Mouse (Mus musculus) olfactory bulb, adult 2 months (tissue): ENCODE results near the gene Gstp2. TPM values are rescaled to one million over a fixed set of nuclear protein-coding genes. Genes with fewer than 3 reads are reported as not detected.
A peak's percentile ranks its signal among the peaks of the same experiment; 100 is the strongest.

Source experiments
- H3K27ac ChIP-seq: fragments of 200-500 bp; 2 replicates; pipeline ENCODE4 v1.5.1; 2012; ENCODE audit warnings: low read depth, low read length; ENCODE audit not compliant: insufficient read depth
- H3K4me1 ChIP-seq: fragments of 200-500 bp; 2 replicates; pipeline ENCODE4 v1.6.1; 2012; ENCODE audit warnings: low read length; ENCODE audit not compliant: control insufficient read depth, insufficient read depth
- H3K4me3 ChIP-seq: fragments of 200-500 bp; 2 replicates; pipeline ENCODE4 v1.5.1; 2012; ENCODE audit warnings: mild to moderate bottlenecking, low read depth, low read length, moderate library complexity; ENCODE audit not compliant: insufficient read depth
- CTCF ChIP-seq: fragments of 200-500 bp; IDR thresholded peaks from 2 replicates; pipeline ENCODE4 v1.5.1; 2012; ENCODE audit warnings: low read depth, mild to moderate bottlenecking, low read length, moderate library complexity; ENCODE audit not compliant: insufficient read depth
- POLR2A ChIP-seq: fragments of 200-500 bp; IDR thresholded peaks from 2 replicates; pipeline ENCODE4 v1.6.1; 2012; ENCODE audit warnings: mild to moderate bottlenecking, low read depth, low read length, moderate library complexity; ENCODE audit not compliant: insufficient read depth
- WGBS: fragments of 180-500 bp; shearing (Covaris S2); methylation state at CpG from one replicate; pipeline ENCODE4 v1.1.7; 2018; 5-methylcytosine and 5-hydroxymethylcytosine counted together
- polyA plus RNA-seq: library from polyadenylated mRNA; stranded (reverse); fragments of >200 nt; gene quantifications from 2 replicates; pipeline ENCODE4 v1.2.4, GENCODE M21; 2012; ENCODE audit warnings: low replicate concordance; ENCODE audit not compliant: missing spikeins, insufficient read depth, insufficient read length

Gstp2 gene
- polyA plus RNA-seq = not detected in 2 replicates

DNA sequence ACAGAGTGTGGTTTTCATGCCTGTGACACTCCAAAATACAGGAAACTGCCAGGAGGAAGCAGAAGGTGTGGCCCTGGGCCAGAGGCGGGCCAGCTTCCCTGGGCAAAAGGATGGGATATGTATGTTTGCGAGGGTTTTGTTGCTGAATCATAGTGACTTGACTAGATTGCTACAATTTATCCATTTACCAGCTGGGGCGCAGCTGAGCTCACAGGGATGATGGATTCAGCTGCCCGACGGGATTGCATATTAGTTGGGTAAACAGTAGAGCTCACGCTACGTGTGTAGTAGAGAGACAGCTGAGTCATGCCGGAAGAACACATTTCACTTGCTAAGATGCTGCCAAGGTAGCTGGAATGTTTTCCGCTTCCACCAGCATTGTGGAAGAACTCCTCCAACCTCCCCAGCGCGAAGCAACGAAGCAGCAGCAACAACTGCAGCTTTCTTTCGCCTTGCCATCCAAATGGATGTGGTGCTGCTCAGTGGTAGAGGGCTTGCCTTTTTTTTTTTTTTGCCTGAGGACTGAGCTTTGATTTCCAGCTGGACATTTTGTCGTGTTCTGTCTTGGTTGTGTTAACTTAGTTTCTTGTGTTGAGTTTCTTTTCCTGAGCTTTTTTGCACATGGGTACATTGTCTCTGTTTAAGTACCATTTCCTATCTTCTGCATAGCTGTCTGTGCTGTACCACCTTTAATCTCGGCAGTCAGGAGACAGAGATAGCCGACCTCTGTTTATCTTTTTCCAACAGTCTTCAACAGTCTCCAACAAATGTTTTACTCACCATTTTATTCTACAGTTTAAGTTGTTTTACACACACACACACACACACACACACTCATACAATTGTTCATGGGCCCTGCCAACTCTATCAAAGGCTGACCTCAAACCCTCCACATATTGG is at the start of gene Gstp2:
Gene Gstp2, minus strand, starts transcription at position 58 of the 900 bp plus-strand sequence.
- Histone ChIP-seq H3K27ac (no peak within 1 kb of the TSS), H3K4me3 (peak within 1 kb of the TSS; percentile 6; the same call in 1 of the 2 replicates)
- WGBS = 19% methylated on average over 16 of the region's 16 CpGs

GRCm38 (mm10) chr19:4094774-4095303 is 49.0 kb upstream of the Gstp2 start:
- WGBS = 78% methylated on average over 5 of the region's 5 CpGs
- Histone ChIP-seq H3K4me1 (peaks cover 26% of the 10 kb centered on the region), H3K4me3 (no peak overlapping the region), H3K27ac (no peak overlapping the region)
- TF ChIP-seq POLR2A (no peak), CTCF (no peak)

More for the DNA sequence above, at the start of gene Gstp2:
- peaks cover 5% of the 10 kb centered on the region for H3K4me1 ChIP-seq
- TF ChIP-seq POLR2A = no peak
- peak; percentile 32; the same call in 1 of the 2 replicates for TF ChIP-seq CTCF

DNA sequence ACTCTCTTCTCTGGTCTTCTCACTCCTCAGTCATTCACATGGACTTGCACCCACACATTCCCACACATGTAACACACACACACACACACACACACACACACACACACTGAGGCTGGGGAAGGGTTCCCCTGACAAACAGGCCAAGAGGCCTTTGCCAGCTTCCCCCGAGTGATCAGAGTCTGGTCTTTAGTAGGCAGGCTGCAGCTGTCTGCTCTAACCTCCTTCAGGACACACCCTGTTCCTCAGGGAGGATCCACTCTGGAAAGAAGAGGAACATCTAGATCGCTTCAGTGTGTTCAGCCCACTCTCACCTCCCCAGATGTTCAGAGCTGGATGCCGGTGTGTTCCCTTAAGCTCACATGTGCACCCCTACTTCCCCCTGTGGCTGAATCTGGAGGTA is 48.5 kb upstream of the Gstp2 start:
- TF ChIP-seq POLR2A (no peak), CTCF (no peak)
- WGBS = 78% methylated on average over 3 of the region's 3 CpGs
- H3K27ac ChIP-seq = no peak overlapping the region

GRCm38 (mm10) chr19:4093772-4094171 is 47.9 kb upstream of the Gstp2 start:
- no peak overlapping the region for H3K4me3 ChIP-seq
- H3K27ac ChIP-seq = no peak overlapping the region
- 62% methylated on average over 7 of the region's 7 CpGs for WGBS
- peaks cover 20% of the 10 kb centered on the region for H3K4me1 ChIP-seq
- no peak for TF ChIP-seq POLR2A
- TF ChIP-seq CTCF = no peak

More for the DNA sequence above, 48.5 kb upstream of the Gstp2 start:
- Histone ChIP-seq H3K4me3 (no peak overlapping the region), H3K4me1 (peaks cover 22% of the 10 kb centered on the region)

DNA sequence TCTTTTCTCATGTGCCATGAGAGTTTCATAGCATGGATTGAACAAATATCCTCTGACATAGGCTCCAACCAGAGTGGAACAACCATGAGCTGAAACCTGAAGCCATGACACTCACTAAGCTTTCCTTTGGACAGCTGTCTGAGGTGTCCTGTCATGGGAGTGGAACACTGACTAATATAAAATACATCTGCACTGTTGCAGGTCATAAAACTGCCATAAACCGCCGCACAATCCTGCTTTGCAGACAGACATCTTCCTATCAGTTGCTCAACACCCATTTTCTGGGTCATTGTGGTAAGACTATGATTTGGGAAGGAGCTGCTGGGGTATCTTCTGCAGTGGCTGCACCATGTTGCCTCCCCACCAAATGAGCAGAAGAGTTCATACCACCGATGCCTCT is 46.9 kb upstream of the Gstp2 start:
- TF ChIP-seq POLR2A = no peak
- TF ChIP-seq CTCF = no peak
- Histone ChIP-seq H3K4me3 (no peak overlapping the region), H3K27ac (no peak overlapping the region), H3K4me1 (peaks cover 12% of the 10 kb centered on the region)
- 90% methylated on average over 3 of the region's 3 CpGs for WGBS

DNA sequence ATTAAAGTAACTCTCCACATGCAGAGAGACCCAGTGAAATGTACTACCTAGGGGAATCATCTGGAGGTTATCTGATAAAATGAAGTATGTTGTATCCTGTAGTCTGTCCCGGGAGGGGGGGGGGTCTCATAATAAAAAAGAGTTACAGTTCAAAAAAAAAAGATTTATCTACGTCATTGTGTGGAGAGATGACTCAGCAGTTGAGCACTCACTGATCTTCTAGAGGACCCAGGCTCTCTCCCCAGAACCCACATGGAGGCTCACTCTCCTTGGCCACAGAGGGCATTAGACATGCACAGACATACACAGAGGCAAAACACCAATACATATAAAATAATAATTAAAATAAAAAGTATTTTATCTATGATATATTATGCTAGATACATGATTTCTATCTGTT is 45.6 kb upstream of the Gstp2 start:
- Histone ChIP-seq H3K4me3 (no peak overlapping the region), H3K27ac (no peak overlapping the region), H3K4me1 (peaks cover 6% of the 10 kb centered on the region)
- 75% methylated on average over 2 of the region's 2 CpGs for WGBS
- no peak for TF ChIP-seq CTCF
- no peak for TF ChIP-seq POLR2A

DNA sequence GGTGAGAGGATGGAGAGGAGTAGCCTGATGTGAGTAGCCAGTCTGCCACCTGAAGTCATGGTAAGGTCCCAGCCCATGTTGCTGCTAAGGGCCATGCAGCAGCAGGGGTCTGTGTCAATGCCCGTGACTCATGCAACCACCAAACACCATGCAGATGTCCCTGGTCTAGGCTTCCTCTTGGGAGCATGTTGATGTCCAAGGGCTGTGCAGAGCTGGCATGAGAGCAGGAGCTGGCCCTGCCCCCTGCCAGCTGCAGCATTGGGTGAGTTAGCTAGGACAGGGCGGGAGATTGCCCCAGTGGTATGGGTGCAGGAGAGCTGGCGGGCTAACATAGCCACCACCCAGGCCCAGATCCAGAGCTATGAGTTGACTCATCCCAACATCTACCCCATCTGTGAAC is 44.6 kb upstream of the Gstp2 start:
- no peak overlapping the region for H3K27ac ChIP-seq
- TF ChIP-seq CTCF = no peak
- WGBS = 91% methylated on average over 3 of the region's 3 CpGs

DNA sequence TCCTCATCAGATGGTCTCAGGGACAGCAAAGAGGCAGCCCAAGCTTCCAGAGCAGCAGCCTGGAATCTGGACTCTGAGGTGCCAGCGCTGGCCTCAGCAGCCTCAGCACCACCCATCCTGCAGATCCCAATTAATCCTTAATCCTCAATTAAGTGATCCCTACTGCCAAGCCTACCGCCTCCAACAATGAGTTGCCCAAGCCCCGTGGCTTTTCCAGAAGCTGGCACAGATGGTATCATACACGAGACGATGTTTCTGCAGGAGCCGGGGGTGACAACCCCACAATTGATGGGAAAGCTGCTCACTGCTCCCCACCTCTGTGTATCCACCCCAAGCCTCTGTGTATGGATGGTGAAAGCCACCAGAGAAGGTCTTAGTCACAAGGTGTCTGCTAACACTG is 43.3 kb upstream of the Gstp2 start:
- Histone ChIP-seq H3K4me1 (peaks cover 5% of the 10 kb centered on the region), H3K4me3 (no peak overlapping the region), H3K27ac (no peak overlapping the region)
- 19% methylated on average over 6 of the region's 6 CpGs for WGBS
- no peak for TF ChIP-seq CTCF
- no peak for TF ChIP-seq POLR2A

More for the DNA sequence above, 44.6 kb upstream of the Gstp2 start:
- Histone ChIP-seq H3K4me3 (no peak overlapping the region), H3K4me1 (peaks cover 5% of the 10 kb centered on the region)

DNA sequence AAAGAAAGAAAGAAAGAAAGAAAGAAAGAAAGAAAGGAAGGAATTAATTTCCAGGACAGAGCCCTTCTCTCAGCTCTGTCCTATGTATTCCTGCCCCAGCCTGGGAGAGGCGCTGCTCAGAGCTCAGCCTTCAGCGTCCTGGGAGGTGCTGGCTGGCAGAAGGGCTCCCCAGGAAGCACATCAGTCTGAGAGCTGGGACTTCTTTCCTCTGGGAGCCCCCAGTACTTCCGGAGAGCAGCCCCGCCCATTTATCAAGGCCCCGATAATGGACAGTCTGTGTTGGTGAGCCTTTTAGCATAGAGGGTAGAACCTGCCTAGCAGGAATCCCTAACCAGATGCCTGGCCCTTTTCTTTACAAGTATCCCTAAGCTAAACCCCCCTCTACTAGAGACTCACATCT is 42.3 kb upstream of the Gstp2 start:
- no peak overlapping the region for H3K4me3 ChIP-seq
- H3K27ac ChIP-seq = no peak overlapping the region
- no peak for TF ChIP-seq POLR2A
- TF ChIP-seq CTCF = no peak
- peaks cover 5% of the 10 kb centered on the region for H3K4me1 ChIP-seq
- WGBS = 61% methylated on average over 5 of the region's 5 CpGs
